Mouse (Mus musculus): ENCODE results near the gene Cdk5r2.

Gene Cdk5r2

GRCm38 (mm10) chr1:74893134-74893855 is 38.6 kb downstream of the Cdk5r2 start, which contains the start of gene Cryba2:
TSS of gene Cryba2 (minus strand) at chr1:74893143.
- peak; percentile 83 to 85 for DNase-seq

GRCm38 (mm10) chr1:74894966-74895365 is 40.2 kb downstream of the Cdk5r2 start:
- DNase-seq = peak; percentile 87 to 91

- no peak for DNase-seq
Observed at GRCm38 (mm10) chr1:74897976-74898375, 43.2 kb downstream of the Cdk5r2 start.

GRCm38 (mm10) chr1:74898656-74899431 is 44.1 kb downstream of the Cdk5r2 start:
- DNase-seq = peak; percentile 56 to 69

- DNase-seq = peak; percentile 67 to 74
Observed at GRCm38 (mm10) chr1:74900341-74901285, 45.9 kb downstream of the Cdk5r2 start.

- DNase-seq = peak; percentile 85 to 91
Observed at GRCm38 (mm10) chr1:74901686-74902085, 47.0 kb downstream of the Cdk5r2 start.

GRCm38 (mm10) chr1:74902191-74902590 is 47.5 kb downstream of the Cdk5r2 start:
- no peak for DNase-seq

Data from cerebellum, postnatal 10 days (tissue).